Mouse (Mus musculus) cerebellum, adult 2 months (tissue): Measurements from ENCODE around the gene Lbx1.

Source experiments
- CTCF ChIP-seq: fragments of 200-500 bp; IDR thresholded peaks from 2 replicates; pipeline ENCODE4 v1.5.1; 2011; ENCODE audit warnings: low read depth, mild to moderate bottlenecking, control low read depth, low read length, moderate library complexity, borderline replicate concordance; ENCODE audit not compliant: insufficient read depth
- POLR2A ChIP-seq: fragments of 200-500 bp; IDR thresholded peaks from 2 replicates; pipeline ENCODE4 v1.6.1; 2011; ENCODE audit warnings: low read length, control low read depth, borderline replicate concordance; ENCODE audit not compliant: insufficient read depth

DNA sequence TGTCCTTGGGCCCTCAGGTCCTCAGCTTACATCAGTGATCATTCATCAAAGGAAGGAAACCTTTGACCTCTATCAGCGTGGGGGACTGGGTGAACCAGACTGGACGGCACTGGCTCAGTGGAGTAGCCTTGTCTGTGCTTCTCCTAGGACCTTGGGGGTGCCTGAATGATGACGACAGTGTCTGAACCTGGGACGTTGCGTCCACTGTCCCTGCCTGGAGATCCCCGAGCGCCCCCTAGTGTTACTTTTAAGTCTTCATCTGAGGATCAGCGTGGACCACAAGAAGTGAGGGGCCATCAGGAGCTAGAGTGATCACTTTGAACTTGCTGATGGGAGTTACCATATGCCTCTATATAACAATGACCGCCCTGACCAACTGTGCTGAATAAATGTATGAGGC, 19.4 kb downstream of the Lbx1 start:
- peak; percentile 52; the same call in 1 of the 2 replicates for TF ChIP-seq CTCF
- TF ChIP-seq POLR2A: no peak
